Mouse (Mus musculus) liver, embryonic 14.5 days (tissue): ENCODE data around the gene Abcg2. TPM values are rescaled to one million over a fixed set of nuclear protein-coding genes. Genes with fewer than 3 reads are reported as not detected.
"Not testable (repeated sequence)": the region's sequence is repeated elsewhere in the genome, so short reads cannot be mapped to it uniquely, and the experiment has no call there.

ENCODE experiments used
- ATAC-seq: fragments of 200-750 bp; cut with Nextera tagmentation; 2 replicates; pipeline ENCODE4 v1.8.0; 2017; ENCODE audit warnings: moderate number of reproducible peaks, mild to moderate bottlenecking, moderate library complexity; ENCODE audit not compliant: insufficient read depth
- DNase-seq, 3 experiments: peaks; one replicate each; pipeline ENCODE4 v3.0.0-alpha.2; 2012 to 2013; ENCODE audit warnings: low read depth in 3 of 3, low spot score in 3 of 3
- H3K27ac ChIP-seq: fragments of 300-500 bp; sonication (generic); 2 replicates; pipeline ENCODE4 v1.5.1; 2014; ENCODE audit warnings: moderate library complexity, mild to moderate bottlenecking, control low read depth, inconsistent platforms
- H3K27me3 ChIP-seq: fragments of 300-500 bp; sonication (generic); 2 replicates; pipeline ENCODE4 v1.6.1; 2014; ENCODE audit warnings: mild to moderate bottlenecking, low read length, moderate library complexity; ENCODE audit not compliant: control insufficient read depth, insufficient read depth
- H3K36me3 ChIP-seq: fragments of 300-500 bp; sonication (generic); replicated peaks from 2 replicates; pipeline ENCODE4 v1.6.1; 2014; ENCODE audit warnings: low read depth; ENCODE audit not compliant: control insufficient read depth, insufficient read depth
- H3K4me1 ChIP-seq, 2 experiments: fragments of 200-500 bp in 1 of 2; fragments of 300-500 bp in 1 of 2; sonication (generic) in 1 of 2; replicated peaks; 2 replicates each; pipeline ENCODE4 v1.6.1; 2012 to 2014; ENCODE audit warnings: antibody characterized with exemption in 1 of 2, inconsistent platforms in 1 of 2, low read length in 1 of 2; ENCODE audit not compliant: control insufficient read depth in 2 of 2, insufficient read depth in 2 of 2
- H3K4me2 ChIP-seq: fragments of 300-500 bp; sonication (generic); 2 replicates; pipeline ENCODE4 v1.6.1; 2014; ENCODE audit warnings: low read depth, mild to moderate bottlenecking, control low read depth, moderate library complexity
- H3K4me3 ChIP-seq, 2 experiments: fragments of 200-500 bp in 1 of 2; fragments of 300-500 bp in 1 of 2; sonication (generic) in 1 of 2; 2 replicates each; pipeline ENCODE4 v1.5.1; 2012 to 2014; ENCODE audit warnings: low read depth in 2 of 2, low read length in 2 of 2, mild to moderate bottlenecking in 2 of 2, control low read depth in 1 of 2, inconsistent platforms in 1 of 2, moderate library complexity in 1 of 2; ENCODE audit not compliant: insufficient read depth in 1 of 2
- H3K9ac ChIP-seq: fragments of 300-500 bp; sonication (generic); replicated peaks from 2 replicates; pipeline ENCODE4 v1.6.1; 2014; ENCODE audit warnings: mild to moderate bottlenecking, control low read depth, moderate library complexity
- H3K9me3 ChIP-seq: fragments of 300-500 bp; sonication (generic); 2 replicates; pipeline ENCODE4 v1.6.1; 2016; ENCODE audit warnings: low read length, mixed read lengths; ENCODE audit not compliant: control insufficient read depth
- CTCF ChIP-seq: IDR thresholded peaks from 2 replicates; pipeline ENCODE4 v1.5.1; 2016; ENCODE audit warnings: antibody characterized with exemption, low read depth, control low read depth
- EP300 ChIP-seq: IDR thresholded peaks from 2 replicates; pipeline ENCODE4 v1.6.1; 2016; ENCODE audit warnings: antibody characterized with exemption, low read depth
- WGBS: fragments of 180-500 bp; shearing (Covaris S2); extraction: QIAGEN DNeasy Blood & Tissue Kit; methylation state at CpG from one replicate; pipeline ENCODE4 v1.1.7; 2014; ENCODE audit not compliant: insufficient replicate concordance; 5-methylcytosine and 5-hydroxymethylcytosine counted together
- polyA plus RNA-seq, 2 experiments: library from polyadenylated mRNA; depleted of rRNA in 1 of 2; stranded (reverse) in 1 of 2; unstranded in 1 of 2; fragments of >200 nt; fragmentation: Nextera tagmentation in 1 of 2; extraction: Ambion mirVana in 1 of 2; gene quantifications; 2 replicates each; pipeline versions ENCODE4 v1.2.1 to v1.2.3; 2012 to 2014

Abcg2 gene
- 49.2 and 66.5 TPM in 2 replicates for polyA plus RNA-seq (2012; rRNA removed)
- 166 and 171 TPM in 2 replicates for polyA plus RNA-seq (2014; fragmentation: Nextera tagmentation; extraction: Ambion mirVana)

- DNase-seq, ATAC-seq: not testable (repeated sequence)
- WGBS, result 76% methylated on average over 3 of the region's 3 CpGs
These were observed at the start of gene Abcg2 for GRCm38 (mm10) chr6:58584223-58584622. Gene Abcg2 (plus strand): TSS chr6:58584523.

DNA sequence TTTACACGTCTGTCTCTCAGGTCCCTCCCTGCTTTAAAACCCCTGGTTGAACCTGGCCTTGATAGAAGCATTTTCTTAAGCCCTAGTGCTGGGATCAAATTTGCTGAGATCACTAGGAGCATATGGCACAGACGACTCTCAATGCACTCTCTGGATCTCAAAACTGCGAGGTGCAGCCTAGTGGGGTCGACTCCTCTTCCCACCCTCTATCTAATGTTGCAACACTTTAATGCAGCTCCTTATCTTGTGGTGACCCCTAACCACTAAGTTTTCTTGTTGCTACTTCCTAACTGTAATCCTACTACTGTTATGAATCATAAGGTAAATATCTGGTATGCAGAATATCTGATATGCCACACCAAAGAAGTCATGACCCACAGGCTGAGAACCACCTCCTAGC, 44.1 kb upstream of the Abcg2 start:
- not testable (repeated sequence) for H3K4me3 ChIP-seq, ATAC-seq, H3K27me3 ChIP-seq, H3K27ac ChIP-seq, DNase-seq, H3K9ac ChIP-seq, H3K36me3 ChIP-seq, H3K4me2 ChIP-seq, H3K9me3 ChIP-seq, H3K4me1 ChIP-seq
- 42% methylated on average over 4 of the region's 4 CpGs for WGBS

More at GRCm38 (mm10) chr6:58584223-58584622, at the start of gene Abcg2:
- not testable (repeated sequence) for H3K4me3 ChIP-seq, H3K4me1 ChIP-seq, H3K4me2 ChIP-seq, H3K36me3 ChIP-seq, H3K9ac ChIP-seq, H3K9me3 ChIP-seq, H3K27me3 ChIP-seq, H3K27ac ChIP-seq

- 47% methylated on average over 8 of the region's 8 CpGs for WGBS
- ATAC-seq, H3K27ac ChIP-seq, H3K4me3 ChIP-seq, H3K4me1 ChIP-seq, H3K9ac ChIP-seq, H3K27me3 ChIP-seq, H3K9me3 ChIP-seq, H3K4me2 ChIP-seq, H3K36me3 ChIP-seq: not testable (repeated sequence)
- TF ChIP-seq CTCF, result peak; percentile 47; the same call in 1 of the 2 replicates
- peak in 2 of 3 experiments; percentile 4 to 6 for DNase-seq
These were observed 41.5 kb upstream of the Abcg2 start for GRCm38 (mm10) chr6:58542852-58543251.

GRCm38 (mm10) chr6:58544971-58545370, 39.4 kb upstream of the Abcg2 start:
- not testable (repeated sequence) for H3K36me3 ChIP-seq, H3K27me3 ChIP-seq, H3K4me1 ChIP-seq, H3K4me2 ChIP-seq, H3K9me3 ChIP-seq, H3K9ac ChIP-seq, H3K4me3 ChIP-seq, DNase-seq, ATAC-seq, H3K27ac ChIP-seq
- WGBS, result 29% methylated on average over 2 of the region's 2 CpGs

DNA sequence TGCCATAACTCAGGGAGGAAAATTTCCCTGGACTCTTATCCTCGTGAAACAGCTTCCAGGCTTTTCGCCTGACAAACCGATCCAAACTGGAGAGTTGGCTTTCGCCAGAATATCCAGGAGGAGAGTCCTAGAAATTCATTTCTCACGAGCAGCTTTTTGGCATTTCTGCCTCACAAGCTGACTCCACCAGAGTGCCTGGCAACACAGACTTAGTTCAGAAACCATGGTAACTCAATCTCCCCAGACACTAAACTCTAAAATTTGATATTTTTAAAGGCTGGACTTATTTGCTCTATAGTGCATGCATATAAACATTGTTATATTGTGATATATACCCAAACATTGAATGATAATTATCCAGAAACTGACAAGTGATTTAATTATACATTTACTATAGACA, 38.3 kb upstream of the Abcg2 start:
- WGBS, result 52% methylated on average over 5 of the region's 5 CpGs
- not testable (repeated sequence) for H3K4me3 ChIP-seq, H3K4me1 ChIP-seq, H3K27ac ChIP-seq, H3K36me3 ChIP-seq, DNase-seq, ATAC-seq, H3K9me3 ChIP-seq, H3K4me2 ChIP-seq, H3K27me3 ChIP-seq, H3K9ac ChIP-seq

DNA sequence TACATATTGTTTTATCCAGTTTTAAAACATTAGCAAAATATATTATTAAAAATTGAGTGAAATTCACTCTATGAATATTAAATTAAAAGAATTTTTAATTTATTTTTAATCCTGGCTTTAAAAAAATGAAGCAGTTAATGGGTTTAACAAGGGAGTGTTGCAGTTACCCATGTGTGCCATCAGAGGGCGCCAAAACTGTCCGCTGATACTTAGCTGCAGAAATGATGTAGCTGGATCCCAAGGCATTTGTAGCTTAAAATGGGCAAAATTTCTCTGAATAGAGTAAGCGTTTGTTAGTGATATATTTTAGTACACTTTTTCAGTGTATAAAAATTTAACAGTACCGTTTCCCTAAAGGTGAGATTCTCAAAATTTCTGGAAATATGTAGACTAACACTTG, 37.5 kb upstream of the Abcg2 start:
- Histone ChIP-seq H3K27me3 (no peaks in the 10 kb centered on the region), H3K27ac (no peak overlapping the region), H3K9me3 (no peaks in the 10 kb centered on the region), H3K4me2 (no peak overlapping the region), H3K4me1 (no peaks in the 10 kb centered on the region), H3K4me3 (no peak overlapping the region), H3K9ac (no peak overlapping the region), H3K36me3 (no peaks in the 10 kb centered on the region)
- no peak for TF ChIP-seq EP300
- peak; percentile 81 for TF ChIP-seq CTCF
- ATAC-seq (no peak), DNase-seq (peak; percentile 12 to 35 (median 14))
- WGBS, result 1% methylated on average over 4 of the region's 4 CpGs

DNA sequence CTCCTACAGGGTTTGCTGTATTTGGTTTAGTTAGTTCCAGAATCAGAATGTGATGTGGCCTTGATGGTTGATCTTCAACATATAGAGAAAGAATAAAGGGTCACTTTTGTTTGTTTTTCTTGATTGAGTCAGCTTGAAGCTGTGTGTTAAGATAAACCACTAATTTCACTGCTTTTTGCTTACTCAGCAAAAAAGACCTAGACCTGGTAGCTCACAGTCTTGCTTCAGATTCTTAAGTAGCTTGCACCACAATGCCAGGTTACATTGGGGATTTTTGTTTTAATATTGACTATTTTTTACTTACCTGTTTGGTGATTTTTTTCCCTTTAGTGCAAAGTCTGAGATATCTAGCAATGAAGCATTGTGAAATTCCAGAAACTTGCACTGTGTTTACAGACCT, 30.5 kb upstream of the Abcg2 start:
- H3K27ac ChIP-seq, H3K9me3 ChIP-seq, H3K4me3 ChIP-seq, H3K4me1 ChIP-seq, ATAC-seq, DNase-seq, H3K27me3 ChIP-seq, H3K36me3 ChIP-seq, H3K9ac ChIP-seq, H3K4me2 ChIP-seq: not testable (repeated sequence)

- not testable (repeated sequence) for H3K4me2 ChIP-seq, H3K4me1 ChIP-seq, H3K9ac ChIP-seq, H3K27ac ChIP-seq, H3K27me3 ChIP-seq, DNase-seq, H3K36me3 ChIP-seq, H3K9me3 ChIP-seq, H3K4me3 ChIP-seq
- 34% methylated on average over 3 of the region's 3 CpGs for WGBS
- ATAC-seq, result peak; percentile 44; the same call in 1 of the 2 replicates
These were observed 9.9 kb downstream of the Abcg2 start for GRCm38 (mm10) chr6:58593987-58594844.
